Mouse (Mus musculus) liver, adult 2 months (tissue): ENCODE measurements around the gene Ddx54. TPM values are rescaled to one million over a fixed set of nuclear protein-coding genes. Genes with fewer than 3 reads are reported as not detected.
A peak's percentile ranks its signal among the peaks of the same experiment; 100 is the strongest.

Source experiments
- DNase-seq: peaks from one replicate; pipeline ENCODE4 v3.0.0-alpha.2; 2011; ENCODE audit warnings: low read depth, low spot score; ENCODE audit errors: extremely low read depth
- H3K27ac ChIP-seq: fragments of 200-500 bp; replicated peaks from 2 replicates; pipeline ENCODE4 v1.5.1; 2012; ENCODE audit warnings: low read depth, mild to moderate bottlenecking, control low read depth, inconsistent platforms, low read length; ENCODE audit not compliant: insufficient read depth
- H3K27me3 ChIP-seq: fragments of 200-500 bp; 2 replicates; pipeline ENCODE4 v1.6.1; 2012; ENCODE audit warnings: mild to moderate bottlenecking, moderate library complexity, low read length, inconsistent platforms; ENCODE audit not compliant: control insufficient read depth, insufficient read depth
- H3K36me3 ChIP-seq: fragments of 200-500 bp; 2 replicates; pipeline ENCODE4 v1.6.1; 2012; ENCODE audit warnings: low read length, inconsistent platforms; ENCODE audit not compliant: control insufficient read depth, insufficient read depth
- H3K4me1 ChIP-seq: fragments of 200-500 bp; 2 replicates; pipeline ENCODE4 v1.6.1; 2011; ENCODE audit warnings: low read length; ENCODE audit not compliant: control insufficient read depth, insufficient read depth
- H3K4me3 ChIP-seq: fragments of 200-500 bp; 2 replicates; pipeline ENCODE4 v1.5.1; 2011; ENCODE audit warnings: low read depth, mild to moderate bottlenecking, control low read depth, low read length, moderate library complexity; ENCODE audit not compliant: insufficient read depth
- H3K79me2 ChIP-seq: fragments of 200-500 bp; 2 replicates; pipeline ENCODE4 v1.6.1; 2012; ENCODE audit warnings: inconsistent platforms, mild to moderate bottlenecking, low read length, moderate library complexity; ENCODE audit not compliant: control insufficient read depth, insufficient read depth
- H3K9ac ChIP-seq: fragments of 200-500 bp; 2 replicates; pipeline ENCODE4 v1.6.1; 2012; ENCODE audit warnings: low read depth, mild to moderate bottlenecking, control low read depth, inconsistent platforms, low read length
- CTCF ChIP-seq: fragments of 200-500 bp; IDR thresholded peaks from 2 replicates; pipeline ENCODE4 v1.5.1; 2011; ENCODE audit warnings: low read depth, low read length, control low read depth
- POLR2A ChIP-seq: fragments of 200-500 bp; IDR thresholded peaks from 2 replicates; pipeline ENCODE4 v1.6.1; 2011; ENCODE audit warnings: low read length, control low read depth; ENCODE audit not compliant: insufficient read depth; ENCODE audit errors: extremely low read depth
- WGBS: fragments of 180-500 bp; shearing (Covaris S2); methylation state at CpG from one replicate; pipeline ENCODE4 v1.1.7; 2018; 5-methylcytosine and 5-hydroxymethylcytosine counted together
- polyA plus RNA-seq: library from polyadenylated mRNA; depleted of rRNA; stranded (reverse); fragments of >200 nt; gene quantifications from 2 replicates; pipeline ENCODE4 v1.2.3, GENCODE M21; 2012
- total RNA-seq: library from RNA; depleted of rRNA; stranded (reverse); fragments of >200 nt; gene quantifications from 2 replicates; pipeline ENCODE4 v1.2.3, GENCODE M21; 2014

Ddx54 gene
- total and polyA plus RNA-seq, 2 experiments, result 15.2 to 24.2 TPM

GRCm38 (mm10) chr5:120634860-120635259, 22.3 kb downstream of the Ddx54 start:
- DNase-seq, result no peak
- Histone ChIP-seq H3K9ac (no peak overlapping the region), H3K27ac (no peak overlapping the region), H3K36me3 (no peaks in the 10 kb centered on the region), H3K4me1 (no peaks in the 10 kb centered on the region), H3K4me3 (no peak overlapping the region), H3K27me3 (no peaks in the 10 kb centered on the region), H3K79me2 (no peaks in the 10 kb centered on the region)
- WGBS, result 48% methylated on average over 5 of the region's 5 CpGs
- TF ChIP-seq POLR2A (no peak), CTCF (no peak)

DNA sequence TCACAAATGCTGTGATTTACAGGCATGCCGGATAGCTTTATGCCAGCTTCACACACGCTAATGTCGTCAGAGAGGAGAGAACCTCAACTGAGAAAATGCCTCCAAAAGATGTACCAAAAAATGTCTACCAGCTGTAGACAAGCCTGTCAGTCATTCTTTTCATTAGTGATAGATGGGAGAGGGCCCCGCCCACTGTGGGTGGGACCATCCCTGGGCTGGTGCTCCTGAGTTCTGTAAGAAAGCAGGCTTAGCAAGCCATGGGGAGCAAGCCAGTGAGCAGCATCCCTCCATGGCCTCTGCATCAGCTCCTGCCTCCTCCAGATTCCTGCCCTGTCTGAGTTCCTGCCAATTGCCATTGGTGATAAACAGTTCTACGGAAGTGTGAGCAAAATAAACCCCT, 23.1 kb downstream of the Ddx54 start:
- Histone ChIP-seq H3K4me3 (no peak overlapping the region), H3K9ac (no peak overlapping the region), H3K36me3 (no peaks in the 10 kb centered on the region), H3K79me2 (no peaks in the 10 kb centered on the region), H3K27me3 (no peaks in the 10 kb centered on the region), H3K27ac (no peak overlapping the region), H3K4me1 (no peaks in the 10 kb centered on the region)
- DNase-seq, result no peak
- no peak for TF ChIP-seq POLR2A
- TF ChIP-seq CTCF, result no peak
- 83% methylated on average over 5 of the region's 5 CpGs for WGBS

GRCm38 (mm10) chr5:120640094-120640493, 27.6 kb downstream of the Ddx54 start:
- TF ChIP-seq CTCF (no peak), POLR2A (no peak)
- no peaks in the 10 kb centered on the region for H3K36me3 ChIP-seq
- 91% methylated on average over 7 of the region's 7 CpGs for WGBS
- H3K4me1 ChIP-seq, result no peaks in the 10 kb centered on the region
- no peak for DNase-seq
- H3K9ac ChIP-seq, result no peak overlapping the region
- H3K27ac ChIP-seq, result no peak overlapping the region
- no peak overlapping the region for H3K4me3 ChIP-seq
- no peaks in the 10 kb centered on the region for H3K27me3 ChIP-seq
- H3K79me2 ChIP-seq, result no peaks in the 10 kb centered on the region

DNA sequence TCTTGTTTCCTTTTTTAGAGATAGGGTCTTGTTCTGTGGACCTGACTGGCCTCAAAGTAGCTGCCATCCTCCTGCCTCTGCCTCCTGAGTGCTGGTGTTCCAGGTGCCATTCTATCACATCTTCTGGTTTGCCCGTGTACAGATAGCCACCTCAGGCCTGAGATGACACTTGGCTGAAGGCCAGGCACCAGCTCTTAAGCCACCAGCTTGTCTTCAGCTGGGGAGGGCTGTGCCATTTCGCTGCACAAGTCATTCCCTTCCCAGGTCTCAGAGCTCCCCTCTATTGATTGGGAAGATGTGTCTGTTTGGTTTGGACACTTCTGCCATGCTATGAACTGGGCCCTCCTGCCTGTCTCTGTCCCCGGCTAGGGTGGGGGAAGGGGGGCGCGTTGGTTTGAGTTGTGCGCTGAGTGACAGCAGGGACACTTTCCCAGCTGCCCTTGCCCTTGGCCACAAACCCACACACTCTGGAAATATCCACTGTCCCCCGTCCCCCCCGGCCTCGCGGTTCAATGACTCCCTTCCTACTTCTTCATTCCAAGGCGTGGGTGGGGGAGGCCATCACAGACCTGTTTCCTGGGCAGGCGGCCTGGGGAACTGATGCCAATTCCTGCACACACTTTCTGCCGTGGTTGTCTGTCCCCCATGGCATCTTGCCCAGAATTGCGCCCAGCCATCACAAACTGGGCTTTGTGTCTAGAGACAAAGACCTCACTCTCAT, 31.0 kb downstream of the Ddx54 start:
- Histone ChIP-seq H3K27me3 (no peaks in the 10 kb centered on the region), H3K36me3 (no peaks in the 10 kb centered on the region), H3K9ac (no peak overlapping the region), H3K27ac (no peak overlapping the region), H3K4me3 (no peak overlapping the region), H3K79me2 (no peaks in the 10 kb centered on the region), H3K4me1 (0 out of 2 replicates have a peak, but pooled peaks cover 1% of the 10 kb centered on the region)
- no peak for DNase-seq
- no peak for TF ChIP-seq POLR2A
- TF ChIP-seq CTCF, result no peak
- 30% methylated on average over 14 of the region's 14 CpGs for WGBS

DNA sequence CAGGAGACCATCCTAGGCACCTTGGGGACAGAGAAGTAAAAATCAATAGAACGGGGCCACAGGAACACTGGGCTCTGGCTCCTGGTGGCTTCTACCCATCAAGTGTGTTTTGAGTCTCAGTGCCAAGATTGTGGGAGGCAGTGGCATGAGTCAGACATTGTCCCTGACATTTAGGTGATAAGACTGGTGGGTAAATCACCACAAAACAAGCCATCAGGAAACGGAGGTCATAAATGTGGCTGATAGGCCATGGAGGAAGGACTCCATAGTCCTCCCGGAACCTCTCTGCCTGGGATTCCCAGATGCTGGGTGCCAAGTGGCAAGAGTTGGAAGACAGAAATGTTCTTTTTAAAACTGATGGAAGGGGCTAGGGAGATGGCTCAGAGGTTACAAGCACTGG, 31.7 kb downstream of the Ddx54 start:
- DNase-seq, result no peak
- Histone ChIP-seq H3K27me3 (peaks cover 2% of the 10 kb centered on the region), H3K9ac (no peak overlapping the region), H3K27ac (no peak overlapping the region), H3K36me3 (no peaks in the 10 kb centered on the region), H3K4me3 (no peak overlapping the region), H3K4me1 (peaks cover 4% of the 10 kb centered on the region; the same call in 1 of the 2 replicates), H3K79me2 (no peaks in the 10 kb centered on the region)
- TF ChIP-seq CTCF, result no peak
- no peak for TF ChIP-seq POLR2A
- 41% methylated on average over 3 of the region's 3 CpGs for WGBS

DNA sequence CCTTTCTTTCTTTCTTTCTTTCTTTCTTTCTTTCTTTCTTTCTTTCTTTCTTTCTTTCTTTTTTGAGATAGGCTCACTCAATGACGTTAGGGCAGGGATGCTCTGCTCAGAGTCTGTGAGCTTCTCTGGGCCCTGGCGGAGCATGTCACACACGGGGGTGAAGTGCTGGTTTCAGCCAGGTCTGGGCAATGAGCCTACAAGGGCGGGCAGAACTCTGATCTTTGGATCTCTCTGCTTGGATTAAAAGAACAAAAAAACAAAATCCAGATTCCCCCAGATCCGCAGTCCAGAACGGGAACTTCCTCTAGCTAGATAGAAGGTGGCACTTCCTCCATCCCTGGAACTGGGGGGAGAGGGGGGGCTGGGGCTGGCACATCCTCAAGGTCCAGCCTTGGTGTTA, 33.3 kb downstream of the Ddx54 start:
- peaks cover 4% of the 10 kb centered on the region for H3K27me3 ChIP-seq
- DNase-seq, result peak; percentile 67
- 8% methylated on average over 6 of the region's 6 CpGs for WGBS
- no peaks in the 10 kb centered on the region for H3K36me3 ChIP-seq
- H3K27ac ChIP-seq, result no peak overlapping the region
- peaks cover 4% of the 10 kb centered on the region; the same call in 1 of the 2 replicates for H3K4me1 ChIP-seq
- H3K9ac ChIP-seq, result no peak overlapping the region
- TF ChIP-seq POLR2A, result no peak
- no peak for TF ChIP-seq CTCF
- H3K4me3 ChIP-seq, result no peak overlapping the region
- no peaks in the 10 kb centered on the region for H3K79me2 ChIP-seq
